Mouse (Mus musculus): ENCODE measurements at regions not wholly inside any gene's neighbourhood (a gene's known extent, or its start where the extent isn't known, plus 50 kb on each side); places are given as distances from the start of the nearest gene placed in this dataset.

GRCm38 (mm10) chr12:26886635-26887014 is 417.6 kb downstream of the Cmpk2 start:
- peak in 1 of 2 experiments; percentile 13 for DNase-seq (ENCODE audit: low spot score in 2 of 2)

- peak; percentile 32 to 40 for DNase-seq (ENCODE audit: low spot score in 2 of 2)
Measured at GRCm38 (mm10) chr12:26885831-26886634, 417.0 kb downstream of the Cmpk2 start.

- DNase-seq (ENCODE audit: low spot score in 2 of 2): no peak
Measured at GRCm38 (mm10) chr12:26885083-26885482, 416.1 kb downstream of the Cmpk2 start.

- DNase-seq (ENCODE audit: low spot score in 2 of 2): peak; percentile 23 to 38
Measured at GRCm38 (mm10) chr12:26884156-26884555, 415.2 kb downstream of the Cmpk2 start.

GRCm38 (mm10) chr12:26877691-26878121 is 408.7 kb downstream of the Cmpk2 start:
- peak in 1 of 2 experiments; percentile 9 for DNase-seq (ENCODE audit: low spot score in 2 of 2)

- no peak for DNase-seq (ENCODE audit: low spot score in 2 of 2)
Measured at GRCm38 (mm10) chr12:26877284-26877683, 408.3 kb downstream of the Cmpk2 start.

GRCm38 (mm10) chr12:26872466-26872865 is 403.5 kb downstream of the Cmpk2 start:
- DNase-seq (ENCODE audit: low spot score in 2 of 2): no peak

GRCm38 (mm10) chr12:26867731-26868130 is 398.7 kb downstream of the Cmpk2 start:
- DNase-seq (ENCODE audit: low spot score in 2 of 2): no peak

GRCm38 (mm10) chr12:26855091-26855516 is 386.1 kb downstream of the Cmpk2 start:
- DNase-seq (ENCODE audit: low spot score in 2 of 2): peak; percentile 62 to 66

GRCm38 (mm10) chr12:26844917-26845316 is 375.9 kb downstream of the Cmpk2 start:
- DNase-seq (ENCODE audit: low spot score in 2 of 2): no peak

- DNase-seq (ENCODE audit: low spot score in 2 of 2): no peak
Measured at GRCm38 (mm10) chr12:26842696-26843095, 373.7 kb downstream of the Cmpk2 start.

- DNase-seq (ENCODE audit: low spot score in 2 of 2): no peak
Measured at GRCm38 (mm10) chr12:26821257-26821968, 352.4 kb downstream of the Cmpk2 start.

GRCm38 (mm10) chr12:26817866-26818265 is 348.9 kb downstream of the Cmpk2 start:
- DNase-seq (ENCODE audit: low spot score in 2 of 2): no peak

- DNase-seq (ENCODE audit: low spot score in 2 of 2): no peak
Measured at GRCm38 (mm10) chr12:26815771-26816170, 346.8 kb downstream of the Cmpk2 start.

GRCm38 (mm10) chr12:26810565-26811177 is 341.7 kb downstream of the Cmpk2 start:
- no peak for DNase-seq (ENCODE audit: low spot score in 2 of 2)

GRCm38 (mm10) chr12:26809670-26810069 is 340.7 kb downstream of the Cmpk2 start:
- DNase-seq (ENCODE audit: low spot score in 2 of 2): no peak

- DNase-seq (ENCODE audit: low spot score in 2 of 2): no peak
Measured at GRCm38 (mm10) chr12:26802542-26802941, 333.5 kb downstream of the Cmpk2 start.

- DNase-seq (ENCODE audit: low spot score in 2 of 2): peak in 1 of 2 experiments; percentile 5
Measured at GRCm38 (mm10) chr12:26799310-26799709, 330.3 kb downstream of the Cmpk2 start.

- DNase-seq (ENCODE audit: low spot score in 2 of 2): no peak
Measured at GRCm38 (mm10) chr12:26796367-26796766, 327.4 kb downstream of the Cmpk2 start.

GRCm38 (mm10) chr12:26789336-26789846 is 320.4 kb downstream of the Cmpk2 start:
- DNase-seq (ENCODE audit: low spot score in 2 of 2): no peak

- DNase-seq (ENCODE audit: low spot score in 2 of 2): no peak
Measured at GRCm38 (mm10) chr12:26785550-26785949, 316.5 kb downstream of the Cmpk2 start.

- DNase-seq (ENCODE audit: low spot score in 2 of 2): no peak
Measured at GRCm38 (mm10) chr12:26784426-26784825, 315.4 kb downstream of the Cmpk2 start.
